Mouse (Mus musculus) CD4-positive helper T cell, adult 2 months (primary cell): Measurements from ENCODE around the gene Arl11.

Source experiments
- DNase-seq: peaks from one replicate; pipeline ENCODE4 v3.0.0-alpha.2; 2012; ENCODE audit warnings: low read depth, missing footprints, low spot score

Arl11 gene

GRCm38 (mm10) chr14:61309593-61309992 is at the start of gene Arl11:
TSS of gene Arl11 (plus strand) at chr14:61309753.
- DNase-seq: peak; percentile 21

- no peak for DNase-seq
Observed at GRCm38 (mm10) chr14:61267908-61268475, 41.6 kb upstream of the Arl11 start.

- DNase-seq: no peak
Observed at GRCm38 (mm10) chr14:61274414-61275198, 34.9 kb upstream of the Arl11 start.

- peak; percentile 24 for DNase-seq
Observed at GRCm38 (mm10) chr14:61277285-61277684, 32.3 kb upstream of the Arl11 start.

- no peak for DNase-seq
Observed at GRCm38 (mm10) chr14:61278676-61279300, 30.8 kb upstream of the Arl11 start.

GRCm38 (mm10) chr14:61288606-61289286 is 20.8 kb upstream of the Arl11 start:
- DNase-seq: no peak

- DNase-seq: no peak
Observed at GRCm38 (mm10) chr14:61290664-61291063, 18.9 kb upstream of the Arl11 start.

- peak; percentile 50 for DNase-seq
Observed at GRCm38 (mm10) chr14:61293884-61294737, 15.4 kb upstream of the Arl11 start.

- DNase-seq: peak; percentile 33
Observed at GRCm38 (mm10) chr14:61294738-61295079, 14.8 kb upstream of the Arl11 start.

GRCm38 (mm10) chr14:61299810-61300209 is 9.7 kb upstream of the Arl11 start:
- DNase-seq: no peak

GRCm38 (mm10) chr14:61301323-61301722 is 8.2 kb upstream of the Arl11 start:
- DNase-seq: no peak

- DNase-seq: no peak
Observed at GRCm38 (mm10) chr14:61302428-61302827, 7.1 kb upstream of the Arl11 start.

- DNase-seq: no peak
Observed at GRCm38 (mm10) chr14:61303969-61304609, 5.5 kb upstream of the Arl11 start.

- DNase-seq: no peak
Observed at GRCm38 (mm10) chr14:61310036-61310772, 651 bp downstream of the Arl11 start.

- DNase-seq: no peak
Observed at GRCm38 (mm10) chr14:61310963-61311362, 1.4 kb downstream of the Arl11 start.

- DNase-seq: peak; percentile 35
Observed at GRCm38 (mm10) chr14:61316861-61317260, 7.3 kb downstream of the Arl11 start.

- no peak for DNase-seq
Observed at GRCm38 (mm10) chr14:61320765-61321164, 11.2 kb downstream of the Arl11 start.

- no peak for DNase-seq
Observed at GRCm38 (mm10) chr14:61321200-61321599, 11.6 kb downstream of the Arl11 start.

GRCm38 (mm10) chr14:61322740-61323139 is 13.2 kb downstream of the Arl11 start:
- no peak for DNase-seq

GRCm38 (mm10) chr14:61327007-61327406 is 17.5 kb downstream of the Arl11 start:
- peak; percentile 43 for DNase-seq
